Mouse (Mus musculus): ENCODE results near the gene Gm20518.

DNA sequence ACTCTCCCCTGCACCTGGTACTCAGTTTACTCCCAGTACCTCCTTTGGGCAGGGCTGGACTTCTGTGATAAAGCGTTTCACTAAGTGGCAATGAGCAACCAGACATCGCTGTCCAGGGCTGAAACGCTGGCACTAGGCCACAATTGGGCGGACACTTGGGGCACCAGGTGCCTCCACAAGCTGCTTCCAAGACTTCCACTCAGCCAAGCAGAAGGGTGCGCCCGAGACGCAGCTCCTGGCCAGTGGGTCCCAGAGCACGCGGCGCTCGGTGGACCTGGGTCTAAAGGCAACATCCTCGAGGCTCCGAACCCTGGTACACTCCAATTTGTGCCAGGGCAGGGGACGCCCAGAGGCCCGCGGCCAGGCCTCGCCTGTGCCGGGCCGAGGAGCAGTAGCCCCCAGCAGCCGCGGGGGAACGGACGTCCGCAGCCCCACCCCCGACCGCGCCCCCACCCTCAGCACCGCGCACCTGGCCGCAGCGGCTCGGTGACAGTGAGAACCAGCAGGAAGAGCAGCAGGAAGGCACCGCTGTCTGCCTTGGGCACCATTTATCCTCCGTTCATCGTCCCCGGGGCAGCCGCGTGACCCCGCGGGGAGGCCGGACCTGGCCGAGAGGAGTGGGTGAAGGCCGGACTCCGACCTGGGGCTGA, 429 bp downstream of the Gm20518 start:
- TF ChIP-seq SIN3A (IDR thresholded peaks at IDR 0.05; ENCODE audit: low read length) (peak; percentile 55), CTCF (IDR thresholded peaks at IDR 0.05 in 2 of 3, conservative IDR thresholded peaks at IDR 0.05 in 1 of 3; ENCODE audit: control insufficient read depth in 1 of 3, insufficient read depth in 1 of 3, low read depth in 2 of 3, low read length in 3 of 3, poor library complexity in 1 of 3, severe bottlenecking in 1 of 3) (no peak), JUND (IDR thresholded peaks at IDR 0.05; ENCODE audit: low read depth, low read length) (no peak), POLR2A (IDR thresholded peaks at IDR 0.05; ENCODE audit: control insufficient read depth in 1 of 2, insufficient read depth in 1 of 2, low read depth in 1 of 2, low read length in 2 of 2, poor library complexity in 1 of 2) (no peak), NRF1 (IDR thresholded peaks at IDR 0.05; ENCODE audit: insufficient read depth, low read depth, low read length, poor library complexity, severe bottlenecking) (no peak), SMC3 (IDR thresholded peaks at IDR 0.05; ENCODE audit: low read depth, low read length) (no peak)

Measured in MEL (cell line).